Mouse (Mus musculus): ENCODE results near the gene Gnb1. TPM values are rescaled to one million over a fixed set of nuclear protein-coding genes. Genes with fewer than 3 reads are reported as not detected.
A peak's percentile ranks its signal among the peaks of the same experiment; 100 is the strongest.

Gnb1 gene
- polyA plus RNA-seq, 1 experiment from 2014 or later, result 762 TPM

DNA sequence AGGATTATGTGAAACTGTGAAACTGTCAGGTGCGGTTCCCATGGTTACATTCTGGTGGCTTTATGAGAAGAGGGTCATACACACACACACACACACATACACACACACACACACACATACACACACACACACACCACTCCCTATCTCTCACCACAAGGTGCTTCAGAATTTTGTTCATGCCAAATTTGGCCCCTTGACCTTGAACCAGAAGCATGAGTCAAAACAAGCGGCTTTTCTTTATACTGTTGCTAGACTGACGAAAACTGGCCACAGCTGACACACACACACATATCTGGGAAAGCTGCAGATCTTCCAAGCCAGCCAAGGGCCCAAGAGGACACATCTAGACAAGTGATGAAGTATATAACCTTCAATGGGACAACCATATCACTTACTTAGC lies 104.6 kb downstream of the Gnb1 start:
- no peak overlapping the region for H3K9ac ChIP-seq
- no peaks in the 10 kb centered on the region for H3K4me1 ChIP-seq
- no peak overlapping the region for H3K4me2 ChIP-seq (replicated peaks)
- no peak overlapping the region for H3K27ac ChIP-seq
- no peaks in the 10 kb centered on the region for H3K9me3 ChIP-seq
- WGBS, result 86% methylated on average over 3 of the region's 3 CpGs
- no peaks in the 10 kb centered on the region for H3K27me3 ChIP-seq (replicated peaks)
- H3K36me3 ChIP-seq, result 0 out of 2 replicates have a peak, but pooled peaks cover 2% of the 10 kb centered on the region
- ATAC-seq (ENCODE audit: low FRiP score, low read depth), result no peak
- no peak overlapping the region for H3K4me3 ChIP-seq

DNA sequence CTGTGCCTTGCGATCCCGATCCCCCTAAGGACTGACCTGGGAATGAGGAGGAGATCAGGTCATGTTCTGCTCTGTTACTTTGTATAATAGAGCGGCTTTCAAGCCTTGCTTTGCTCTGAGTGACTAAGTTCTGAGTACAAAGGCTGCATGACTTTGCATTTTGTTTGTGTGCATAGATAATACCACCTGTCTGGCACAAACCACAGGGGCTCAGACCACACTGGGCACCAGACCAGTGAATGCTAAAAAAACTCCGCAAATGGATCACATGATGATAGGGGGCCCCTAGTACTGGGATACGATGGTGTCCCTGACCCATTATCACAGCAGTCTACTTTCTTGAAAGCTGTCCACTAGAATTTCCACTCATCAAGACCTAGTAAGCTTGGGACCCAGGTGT lies 105.4 kb downstream of the Gnb1 start:
- ATAC-seq (ENCODE audit: low FRiP score, low read depth), result no peak
- H3K9ac ChIP-seq, result no peak overlapping the region
- H3K4me2 ChIP-seq (replicated peaks), result no peak overlapping the region
- H3K27me3 ChIP-seq (replicated peaks), result no peaks in the 10 kb centered on the region
- no peak overlapping the region for H3K27ac ChIP-seq
- no peak overlapping the region for H3K4me3 ChIP-seq
- no peaks in the 10 kb centered on the region for H3K9me3 ChIP-seq
- WGBS, result 85% methylated on average over 5 of the region's 5 CpGs
- no peaks in the 10 kb centered on the region for H3K36me3 ChIP-seq
- no peaks in the 10 kb centered on the region for H3K4me1 ChIP-seq

DNA sequence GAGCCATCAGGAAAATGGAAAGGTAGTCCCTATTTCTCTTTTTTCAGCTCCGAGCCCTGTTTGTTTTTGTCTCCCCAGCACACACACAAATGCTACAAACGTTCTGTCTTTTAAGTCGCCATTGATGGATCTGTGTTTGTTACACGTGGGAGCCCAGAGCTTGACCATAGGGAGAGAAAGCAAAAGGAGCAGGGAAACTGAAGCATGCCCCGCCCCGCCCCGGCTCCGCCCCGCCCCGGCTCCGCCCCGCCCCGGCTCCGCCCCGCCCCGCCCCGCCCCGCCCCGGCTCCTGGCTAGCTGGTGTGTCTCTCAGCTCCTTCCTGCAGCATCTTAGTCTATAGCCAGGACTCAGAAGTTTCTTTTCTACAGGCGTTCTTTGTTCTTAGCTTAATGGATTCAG lies 107.4 kb downstream of the Gnb1 start:
- Histone ChIP-seq H3K27me3 (replicated peaks) (no peaks in the 10 kb centered on the region), H3K9me3 (no peaks in the 10 kb centered on the region), H3K36me3 (no peaks in the 10 kb centered on the region), H3K9ac (no peak overlapping the region), H3K4me3 (no peak overlapping the region), H3K4me1 (peaks cover 9% of the 10 kb centered on the region; the same call in 1 of the 2 replicates), H3K27ac (no peak overlapping the region), H3K4me2 (replicated peaks) (no peak overlapping the region; the same call in 1 of the 2 replicates)
- ATAC-seq (ENCODE audit: low FRiP score, low read depth), result no peak
- WGBS, result 24% methylated on average over 20 of the region's 20 CpGs

DNA sequence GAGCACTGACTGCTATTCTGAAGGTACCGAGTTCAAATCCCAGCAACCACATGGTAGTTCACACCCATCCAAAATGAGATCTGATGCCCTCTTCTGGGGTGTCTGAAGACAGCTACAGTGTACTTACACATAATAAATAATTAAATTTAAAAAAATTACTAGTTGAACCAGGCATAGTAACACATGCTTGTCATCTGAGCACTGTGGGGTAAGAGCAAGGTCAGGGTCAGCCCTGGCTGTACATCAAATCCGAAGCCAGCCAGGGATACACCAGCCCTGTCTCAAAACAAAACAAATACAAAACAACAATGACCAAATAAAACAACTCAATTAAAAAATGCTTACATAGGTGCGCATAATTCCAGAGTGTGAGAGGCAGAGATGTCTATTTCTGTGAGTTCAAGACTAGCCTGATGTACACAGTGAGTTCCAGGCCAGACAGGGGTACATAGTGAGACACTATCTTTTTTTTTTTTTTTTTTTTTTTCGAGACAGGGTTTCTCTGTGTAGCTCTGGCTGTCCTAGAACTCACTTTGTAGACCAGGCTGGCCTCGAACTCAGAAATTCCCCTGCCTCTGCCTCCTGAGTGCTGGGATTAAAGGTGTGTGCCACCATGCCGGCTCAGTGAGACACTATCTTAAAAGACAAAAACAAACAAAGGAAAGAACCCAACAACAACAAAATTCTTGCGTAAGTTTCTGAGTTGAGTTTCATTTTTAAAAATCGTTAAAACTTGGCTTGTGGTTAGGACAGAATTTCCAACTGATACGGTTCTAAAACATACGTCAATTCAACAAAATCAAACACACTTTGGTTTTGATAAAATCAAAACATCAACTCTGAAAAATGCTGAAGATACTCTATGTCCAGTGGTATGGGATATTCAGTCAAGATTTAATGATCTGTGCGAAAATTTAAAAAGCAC lies 109.0 kb downstream of the Gnb1 start:
- WGBS, result 90% methylated on average over 11 of the region's 11 CpGs
- peak overlapping the region; percentile 98; the same call in 1 of the 2 replicates for H3K4me3 ChIP-seq
- no peaks in the 10 kb centered on the region for H3K27me3 ChIP-seq (replicated peaks)
- H3K9ac ChIP-seq, result peak overlapping the region; percentile 97
- peak overlapping the region; percentile 95 for H3K4me2 ChIP-seq (replicated peaks)
- H3K4me1 ChIP-seq, result peaks cover 9% of the 10 kb centered on the region; the same call in 1 of the 2 replicates
- no peak for ATAC-seq (ENCODE audit: low FRiP score, low read depth)
- H3K27ac ChIP-seq, result no peak overlapping the region
- no peaks in the 10 kb centered on the region for H3K9me3 ChIP-seq
- peaks cover 8% of the 10 kb centered on the region; the same call in 1 of the 2 replicates for H3K36me3 ChIP-seq

- peaks cover 8% of the 10 kb centered on the region; the same call in 1 of the 2 replicates for H3K36me3 ChIP-seq
- peak; percentile 97 for ATAC-seq (ENCODE audit: low FRiP score, low read depth)
- H3K4me2 ChIP-seq (replicated peaks), result peak within 1 kb of the TSS; percentile 95
- no peaks in the 10 kb centered on the region for H3K27me3 ChIP-seq (replicated peaks)
- H3K9me3 ChIP-seq, result no peaks in the 10 kb centered on the region
- H3K4me3 ChIP-seq, result peak within 1 kb of the TSS; percentile 98
- peak within 1 kb of the TSS; percentile 97 for H3K27ac ChIP-seq
- WGBS, result under 1% methylated on average over 61 of the region's 65 CpGs
- peaks cover 9% of the 10 kb centered on the region; the same call in 1 of the 2 replicates for H3K4me1 ChIP-seq
- peak within 1 kb of the TSS; percentile 97 for H3K9ac ChIP-seq
Measured at GRCm38 (mm10) chr4:155601091-155601996, 110.2 kb downstream of the Gnb1 start, which contains the start of gene Slc35e2. Slc35e2 (plus strand) TSS chr4:155601416.

GRCm38 (mm10) chr4:155601997-155602456 lies 110.9 kb downstream of the Gnb1 start:
- Histone ChIP-seq H3K4me2 (replicated peaks) (peak overlapping the region; percentile 95), H3K4me1 (peaks cover 9% of the 10 kb centered on the region; the same call in 1 of the 2 replicates), H3K9ac (peak overlapping the region; percentile 97), H3K36me3 (peaks cover 8% of the 10 kb centered on the region; the same call in 1 of the 2 replicates), H3K27me3 (replicated peaks) (no peaks in the 10 kb centered on the region), H3K4me3 (peak overlapping the region; percentile 98), H3K9me3 (no peaks in the 10 kb centered on the region), H3K27ac (peak overlapping the region; percentile 97)
- ATAC-seq (ENCODE audit: low FRiP score, low read depth), result peak; percentile 42
- 3% methylated on average over 30 of the region's 31 CpGs for WGBS

GRCm38 (mm10) chr4:155602753-155603152 lies 111.6 kb downstream of the Gnb1 start:
- H3K4me3 ChIP-seq, result no peak overlapping the region
- peak overlapping the region; percentile 95 for H3K4me2 ChIP-seq (replicated peaks)
- peaks cover 9% of the 10 kb centered on the region; the same call in 1 of the 2 replicates for H3K4me1 ChIP-seq
- H3K27ac ChIP-seq, result no peak overlapping the region
- H3K36me3 ChIP-seq, result peaks cover 8% of the 10 kb centered on the region; the same call in 1 of the 2 replicates
- WGBS, result 78% methylated on average over 1 of the region's 1 CpGs
- H3K9ac ChIP-seq, result peak overlapping the region; percentile 97; the same call in 1 of the 2 replicates
- H3K27me3 ChIP-seq (replicated peaks), result no peaks in the 10 kb centered on the region
- no peaks in the 10 kb centered on the region for H3K9me3 ChIP-seq
- no peak for ATAC-seq (ENCODE audit: low FRiP score, low read depth)

DNA sequence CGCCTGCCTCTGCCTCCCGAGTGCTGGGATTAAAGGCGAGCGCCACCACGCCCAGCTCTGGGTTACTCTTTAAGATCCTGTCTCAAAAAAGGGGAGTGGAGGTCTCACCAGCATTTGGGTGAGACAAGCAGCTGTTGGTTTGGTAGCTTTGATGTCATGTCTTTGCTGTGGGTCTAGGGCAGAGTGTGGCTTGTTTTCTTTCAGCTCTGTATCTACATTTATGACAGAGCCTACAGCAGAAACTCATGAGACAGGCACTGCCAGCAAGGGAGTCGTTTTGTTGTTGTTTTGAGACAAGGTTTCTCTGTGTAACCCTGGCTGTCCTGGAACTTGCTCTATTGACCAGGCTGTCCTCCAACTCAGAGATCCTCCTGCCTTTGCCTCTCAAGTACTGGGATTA lies 112.6 kb downstream of the Gnb1 start:
- 95% methylated on average over 6 of the region's 6 CpGs for whole genome bisulfite sequencing
- H3K27ac ChIP-seq, result no peak overlapping the region
- H3K9ac ChIP-seq, result no peak overlapping the region
- ATAC-seq (ENCODE audit: low FRiP score, low read depth), result no peak
- peaks cover 9% of the 10 kb centered on the region; the same call in 1 of the 2 replicates for H3K4me1 ChIP-seq
- H3K4me2 ChIP-seq (replicated peaks), result no peak overlapping the region
- no peaks in the 10 kb centered on the region for H3K9me3 ChIP-seq
- no peak overlapping the region for H3K4me3 ChIP-seq
- H3K36me3 ChIP-seq, result peaks cover 8% of the 10 kb centered on the region; the same call in 1 of the 2 replicates
- H3K27me3 ChIP-seq (replicated peaks), result no peaks in the 10 kb centered on the region

GRCm38 (mm10) chr4:155605132-155605531 lies 114.0 kb downstream of the Gnb1 start:
- H3K36me3 ChIP-seq, result peaks cover 16% of the 10 kb centered on the region
- no peak for ATAC-seq (ENCODE audit: low FRiP score, low read depth)
- H3K4me3 ChIP-seq, result no peak overlapping the region

GRCm38 (mm10) chr4:155606825-155607224 lies 115.7 kb downstream of the Gnb1 start:
- peaks cover 27% of the 10 kb centered on the region for H3K36me3 ChIP-seq

More at GRCm38 (mm10) chr4:155605132-155605531, 114.0 kb downstream of the Gnb1 start:
- Histone ChIP-seq H3K9me3 (no peaks in the 10 kb centered on the region), H3K4me1 (peaks cover 9% of the 10 kb centered on the region; the same call in 1 of the 2 replicates), H3K4me2 (replicated peaks) (no peak overlapping the region), H3K9ac (no peak overlapping the region), H3K27ac (no peak overlapping the region), H3K27me3 (replicated peaks) (no peaks in the 10 kb centered on the region)
- 97% methylated on average over 4 of the region's 4 CpGs for whole genome bisulfite sequencing

More at GRCm38 (mm10) chr4:155606825-155607224, 115.7 kb downstream of the Gnb1 start:
- ATAC-seq (ENCODE audit: low FRiP score, low read depth), result no peak
- Histone ChIP-seq H3K4me3 (no peak overlapping the region), H3K4me2 (replicated peaks) (no peak overlapping the region), H3K27me3 (replicated peaks) (no peaks in the 10 kb centered on the region), H3K9me3 (no peaks in the 10 kb centered on the region), H3K9ac (no peak overlapping the region), H3K4me1 (peaks cover 9% of the 10 kb centered on the region; the same call in 1 of the 2 replicates), H3K27ac (no peak overlapping the region)
- 75% methylated on average over 2 of the region's 2 CpGs for WGBS

Measured in neural tube, embryonic 12.5 days (tissue).